Mouse (Mus musculus) stomach, embryonic 16.5 days (tissue): ENCODE results near the gene Ccdc92b. TPM values are rescaled to one million over a fixed set of nuclear protein-coding genes. Genes with fewer than 3 reads are reported as not detected.

Experiments used
- ATAC-seq: fragments of 200-750 bp; cut with Nextera tagmentation; 2 replicates; pipeline ENCODE4 v1.8.0; 2017; ENCODE audit warnings: moderate number of reproducible peaks, moderate TSS enrichment; ENCODE audit not compliant: insufficient read depth, low FRiP score
- H3K27ac ChIP-seq: fragments of 300-500 bp; sonication (generic); 2 replicates; pipeline ENCODE4 v1.5.1; 2014; ENCODE audit warnings: low read length
- H3K27me3 ChIP-seq: fragments of 300-500 bp; sonication (generic); 2 replicates; pipeline ENCODE4 v1.6.1; 2014; ENCODE audit warnings: low read length, control low read depth, mixed read lengths; ENCODE audit not compliant: control insufficient read depth, insufficient read depth
- H3K36me3 ChIP-seq: fragments of 300-500 bp; sonication (generic); 2 replicates; pipeline ENCODE4 v1.6.1; 2014; ENCODE audit warnings: low read length; ENCODE audit not compliant: control insufficient read depth, insufficient read depth
- H3K4me1 ChIP-seq: fragments of 300-500 bp; sonication (generic); 2 replicates; pipeline ENCODE4 v1.6.1; 2014; ENCODE audit warnings: low read length, control low read depth, mixed read lengths; ENCODE audit not compliant: control insufficient read depth, insufficient read depth
- H3K4me2 ChIP-seq: fragments of 300-500 bp; sonication (generic); 2 replicates; pipeline ENCODE4 v1.6.1; 2014; ENCODE audit warnings: low read depth, low read length, mixed read lengths
- H3K4me3 ChIP-seq: fragments of 300-500 bp; sonication (generic); replicated peaks from 2 replicates; pipeline ENCODE4 v1.5.1; 2014; ENCODE audit warnings: mild to moderate bottlenecking, low read length
- H3K9ac ChIP-seq: fragments of 300-500 bp; sonication (generic); 2 replicates; pipeline ENCODE4 v1.6.1; 2014; ENCODE audit warnings: low read length
- H3K9me3 ChIP-seq: fragments of 300-500 bp; sonication (generic); replicated peaks from 2 replicates; pipeline ENCODE4 v1.6.1; 2016; ENCODE audit warnings: low read length, control low read depth; ENCODE audit not compliant: control insufficient read depth
- WGBS: fragments of 180-500 bp; shearing (Covaris S2); extraction: QIAGEN DNeasy Blood & Tissue Kit; methylation state at CpG from one replicate; pipeline ENCODE4 v1.1.7; 2014; 5-methylcytosine and 5-hydroxymethylcytosine counted together
- polyA plus RNA-seq: library from polyadenylated mRNA; unstranded; fragments of >200 nt; fragmentation: Nextera tagmentation; extraction: Ambion mirVana; gene quantifications from 2 replicates; pipeline ENCODE4 v1.2.1, GENCODE M21; 2015

Ccdc92b gene
- polyA plus RNA-seq, 1 experiment from 2014 or later, result 0.37 TPM

GRCm38 (mm10) chr11:74648676-74649075, 29.3 kb downstream of the Ccdc92b start:
- Histone ChIP-seq H3K4me2 (peak overlapping the region; percentile 88), H3K4me1 (peaks cover 33% of the 10 kb centered on the region), H3K27me3 (no peaks in the 10 kb centered on the region), H3K9ac (peak overlapping the region; percentile 92), H3K9me3 (no peaks in the 10 kb centered on the region), H3K27ac (peak overlapping the region; percentile 65), H3K36me3 (no peaks in the 10 kb centered on the region), H3K4me3 (peak overlapping the region; percentile 97)
- 0 out of 2 replicates have a peak, but pooled peaks have one; percentile 7 for ATAC-seq
- 12% methylated on average over 1 of the region's 1 CpGs for WGBS

DNA sequence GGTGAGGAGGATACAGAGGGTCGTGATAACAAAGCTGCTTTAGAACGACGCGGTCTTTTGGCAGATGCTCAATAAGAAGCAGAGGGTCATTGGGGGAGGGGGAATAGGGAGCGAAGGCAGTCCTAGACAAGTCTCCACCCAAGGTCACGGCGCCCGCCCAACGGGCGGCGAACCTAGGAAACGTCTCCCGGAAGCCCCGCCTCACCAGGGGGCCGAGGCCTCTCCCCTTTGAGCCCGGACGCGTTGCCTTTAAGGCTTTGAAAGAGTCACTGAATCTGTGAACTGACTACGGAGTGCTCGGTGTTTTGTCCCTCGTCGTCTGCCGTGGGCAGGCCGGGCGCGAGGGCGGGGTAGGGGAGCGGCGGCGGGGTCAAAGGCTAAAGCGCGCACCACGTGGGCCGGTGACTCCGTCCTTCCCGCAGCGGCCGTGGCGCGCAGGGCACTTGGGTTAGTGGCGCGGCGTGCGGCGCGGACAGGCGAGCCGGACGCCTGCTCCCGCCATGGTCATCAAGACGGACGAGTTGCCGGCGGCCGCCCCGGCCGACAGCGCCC, 29.8 kb downstream of the Ccdc92b start, which contains the start of gene Cluh:
TSS of gene Cluh (plus strand) at position 401 of the 552 bp plus-strand sequence.
- H3K4me2 ChIP-seq, result peak within 1 kb of the TSS; percentile 88
- no peaks in the 10 kb centered on the region for H3K27me3 ChIP-seq
- ATAC-seq, result peak; percentile 93
- H3K36me3 ChIP-seq, result no peaks in the 10 kb centered on the region
- peak within 1 kb of the TSS; percentile 90 for H3K27ac ChIP-seq
- H3K9ac ChIP-seq, result peak within 1 kb of the TSS; percentile 92
- H3K4me1 ChIP-seq, result peaks cover 33% of the 10 kb centered on the region
- no peaks in the 10 kb centered on the region for H3K9me3 ChIP-seq
- under 1% methylated on average over 58 of the region's 58 CpGs for whole genome bisulfite sequencing
- H3K4me3 ChIP-seq, result peak within 1 kb of the TSS; percentile 97

DNA sequence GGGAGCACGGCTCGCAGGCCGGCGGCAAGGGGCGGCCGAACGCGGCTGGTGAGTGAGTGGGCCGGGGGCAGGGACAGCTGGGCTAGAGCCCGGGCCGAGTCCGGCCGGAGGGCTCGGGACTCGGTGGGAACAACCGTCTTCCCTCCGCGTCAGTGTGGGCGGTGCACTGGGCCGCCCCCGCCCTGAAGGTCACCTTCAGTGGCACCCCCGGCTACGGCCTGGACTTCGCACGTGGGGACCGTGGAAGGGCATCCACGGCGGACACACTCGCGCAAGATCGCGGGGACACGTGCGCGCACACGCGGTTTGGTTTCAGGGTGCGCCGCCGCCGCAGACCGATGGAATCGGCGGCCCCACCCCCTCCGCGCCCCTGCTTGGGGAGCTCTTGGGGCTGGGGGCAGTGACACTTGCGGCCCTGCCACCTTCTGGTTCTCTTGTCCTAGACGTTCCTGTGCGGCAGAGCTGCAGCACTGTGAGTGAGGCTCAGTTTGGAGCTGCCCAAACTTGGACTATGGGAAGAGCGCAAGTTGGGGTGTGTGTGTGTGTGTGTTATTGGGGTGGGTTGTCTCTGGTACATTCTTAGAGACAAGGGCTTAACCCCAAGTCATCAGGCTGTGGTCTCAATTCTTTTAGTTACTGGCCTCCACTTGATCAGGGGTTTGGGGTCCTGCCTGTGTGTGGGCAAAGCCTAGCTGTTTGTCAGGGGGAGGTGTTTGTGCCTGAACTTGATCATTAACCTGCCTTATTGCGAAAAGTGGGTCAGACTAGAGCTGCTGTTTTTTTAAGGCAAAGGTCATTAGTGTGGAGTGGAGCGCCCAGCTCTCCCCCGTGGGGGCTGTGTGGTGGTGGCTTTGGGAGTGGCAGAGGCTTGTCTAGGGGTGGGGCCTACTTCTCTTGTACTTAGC, 30.5 kb downstream of the Ccdc92b start:
- Histone ChIP-seq H3K9ac (peak overlapping the region; percentile 92), H3K27me3 (no peaks in the 10 kb centered on the region), H3K9me3 (no peaks in the 10 kb centered on the region), H3K36me3 (no peaks in the 10 kb centered on the region), H3K4me1 (peaks cover 33% of the 10 kb centered on the region), H3K4me3 (peak overlapping the region; percentile 97), H3K27ac (peak overlapping the region; percentile 90), H3K4me2 (peak overlapping the region; percentile 88)
- ATAC-seq, result peak; percentile 65
- under 1% methylated on average over 53 of the region's 53 CpGs for WGBS

GRCm38 (mm10) chr11:74650576-74651100, 31.2 kb downstream of the Ccdc92b start:
- H3K36me3 ChIP-seq, result no peaks in the 10 kb centered on the region
- H3K4me2 ChIP-seq, result peak overlapping the region; percentile 88
- peak overlapping the region; percentile 97 for H3K4me3 ChIP-seq
- H3K9ac ChIP-seq, result peak overlapping the region; percentile 92
- no peaks in the 10 kb centered on the region for H3K9me3 ChIP-seq
- H3K4me1 ChIP-seq, result peaks cover 33% of the 10 kb centered on the region
- peak overlapping the region; percentile 90 for H3K27ac ChIP-seq
- ATAC-seq, result no peak
- H3K27me3 ChIP-seq, result no peaks in the 10 kb centered on the region
- WGBS, result 37% methylated on average over 4 of the region's 4 CpGs

GRCm38 (mm10) chr11:74652791-74653191, 33.4 kb downstream of the Ccdc92b start:
- Histone ChIP-seq H3K9ac (0 out of 2 replicates have a peak overlapping the region, but pooled peaks have one; percentile 22), H3K4me3 (no peak overlapping the region), H3K4me2 (no peak overlapping the region), H3K27me3 (no peaks in the 10 kb centered on the region), H3K4me1 (peaks cover 33% of the 10 kb centered on the region), H3K27ac (no peak overlapping the region), H3K36me3 (peaks cover 10% of the 10 kb centered on the region), H3K9me3 (no peaks in the 10 kb centered on the region; the same call in 1 of the 2 replicates)
- ATAC-seq, result no peak
- 86% methylated on average over 4 of the region's 4 CpGs for WGBS

- Histone ChIP-seq H3K9me3 (no peaks in the 10 kb centered on the region; the same call in 1 of the 2 replicates), H3K4me3 (no peak overlapping the region), H3K27ac (no peak overlapping the region), H3K27me3 (no peaks in the 10 kb centered on the region), H3K36me3 (peaks cover 16% of the 10 kb centered on the region), H3K9ac (no peak overlapping the region), H3K4me2 (no peak overlapping the region), H3K4me1 (peaks cover 33% of the 10 kb centered on the region)
- WGBS, result 44% methylated on average over 6 of the region's 6 CpGs
- ATAC-seq, result no peak
Observed at GRCm38 (mm10) chr11:74653385-74653784, 34.0 kb downstream of the Ccdc92b start.

DNA sequence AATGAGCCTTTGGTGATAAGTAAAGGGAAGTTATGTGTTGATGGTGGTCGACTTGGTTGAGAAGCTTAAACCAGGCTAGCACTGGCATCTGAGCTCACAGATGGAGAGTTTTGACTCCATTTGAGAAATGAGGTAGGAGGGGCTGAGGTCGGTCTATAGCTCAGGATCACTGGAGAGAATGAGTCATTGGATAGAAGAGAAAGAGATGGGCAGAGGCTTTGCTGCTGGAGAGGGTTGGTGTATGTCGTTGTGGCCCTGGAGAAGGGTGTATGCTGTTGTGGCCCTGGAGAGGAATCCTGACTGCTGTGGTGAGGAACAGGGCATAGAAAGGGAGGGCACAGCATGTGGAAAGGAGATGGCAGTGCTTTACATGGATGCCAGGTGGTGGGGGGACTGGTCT, 36.5 kb downstream of the Ccdc92b start:
- H3K4me2 ChIP-seq, result no peak overlapping the region
- no peak overlapping the region for H3K27ac ChIP-seq
- no peaks in the 10 kb centered on the region for H3K27me3 ChIP-seq
- H3K9ac ChIP-seq, result no peak overlapping the region
- 68% methylated on average over 3 of the region's 3 CpGs for WGBS
- no peak for ATAC-seq
- no peak overlapping the region for H3K4me3 ChIP-seq
- no peaks in the 10 kb centered on the region; the same call in 1 of the 2 replicates for H3K9me3 ChIP-seq
- peaks cover 22% of the 10 kb centered on the region for H3K4me1 ChIP-seq
- H3K36me3 ChIP-seq, result peaks cover 24% of the 10 kb centered on the region

- ATAC-seq, result peak; percentile 42; the same call in 1 of the 2 replicates
- Histone ChIP-seq H3K9me3 (no peaks in the 10 kb centered on the region; the same call in 1 of the 2 replicates), H3K27me3 (no peaks in the 10 kb centered on the region), H3K4me1 (no peaks in the 10 kb centered on the region), H3K27ac (no peak overlapping the region), H3K9ac (no peak overlapping the region), H3K4me3 (no peak overlapping the region), H3K4me2 (no peak overlapping the region), H3K36me3 (peaks cover 36% of the 10 kb centered on the region)
- 93% methylated on average over 13 of the region's 13 CpGs for WGBS
Observed at GRCm38 (mm10) chr11:74660336-74660735, 40.9 kb downstream of the Ccdc92b start.

- Histone ChIP-seq H3K27me3 (no peaks in the 10 kb centered on the region), H3K4me3 (no peak overlapping the region), H3K27ac (no peak overlapping the region), H3K4me1 (no peaks in the 10 kb centered on the region), H3K9ac (no peak overlapping the region), H3K36me3 (peaks cover 36% of the 10 kb centered on the region), H3K4me2 (no peak overlapping the region), H3K9me3 (no peaks in the 10 kb centered on the region; the same call in 1 of the 2 replicates)
- 91% methylated on average over 19 of the region's 19 CpGs for WGBS
- ATAC-seq, result no peak
Observed at GRCm38 (mm10) chr11:74661641-74662040, 42.2 kb downstream of the Ccdc92b start.
